Mouse (Mus musculus) ovary, postnatal 36 days (tissue): ENCODE measurements around the gene Prex1.
"Not testable (repeated sequence)": the region's sequence is repeated elsewhere in the genome, so short reads cannot be mapped to it uniquely, and the experiment has no call there.

ENCODE experiments used
- DNase-seq: peaks from one replicate; pipeline ENCODE4 v3.0.0; 2022; ENCODE audit warnings: low spot score, mixed read lengths

Gene Prex1

DNA sequence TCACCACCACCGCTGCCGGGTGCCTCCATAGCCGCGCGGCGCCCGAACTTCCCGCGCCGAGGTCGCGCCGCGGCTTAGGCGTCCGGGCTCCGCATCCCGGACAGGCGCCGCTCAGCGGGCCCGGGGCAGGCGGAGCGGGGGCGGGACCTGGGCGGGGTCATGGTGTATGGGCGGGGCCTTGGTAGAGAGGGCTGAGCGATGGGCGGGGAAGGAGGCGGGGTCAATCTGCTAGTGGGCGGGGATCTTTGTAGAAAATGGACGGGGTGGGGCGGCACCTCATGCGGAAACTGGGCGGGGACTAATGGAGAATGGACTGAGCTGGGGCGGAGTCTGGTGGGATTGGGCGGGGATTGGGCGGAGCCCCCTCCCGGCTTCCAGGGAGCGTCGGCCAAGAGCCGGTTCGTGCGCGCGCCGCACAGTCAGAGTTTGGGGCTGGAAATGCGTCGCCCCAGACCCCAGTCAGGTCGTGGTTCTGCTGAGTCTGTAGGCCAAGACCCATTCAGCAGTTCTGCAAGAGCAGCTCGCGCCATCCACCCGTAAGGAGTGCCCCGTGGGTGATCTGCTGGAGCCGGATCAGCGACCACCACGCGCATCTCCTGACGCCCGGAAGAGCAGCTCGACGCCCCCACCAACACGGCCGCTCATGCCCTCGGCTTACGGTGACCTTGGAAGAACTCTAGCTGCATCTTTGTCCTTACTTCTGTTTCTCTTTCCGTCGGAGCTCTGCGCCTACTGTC, at the start of gene Prex1:
Gene Prex1, minus strand, starts transcription at position 143 of the 737 bp plus-strand sequence.
- peak; percentile 99 for DNase-seq

DNA sequence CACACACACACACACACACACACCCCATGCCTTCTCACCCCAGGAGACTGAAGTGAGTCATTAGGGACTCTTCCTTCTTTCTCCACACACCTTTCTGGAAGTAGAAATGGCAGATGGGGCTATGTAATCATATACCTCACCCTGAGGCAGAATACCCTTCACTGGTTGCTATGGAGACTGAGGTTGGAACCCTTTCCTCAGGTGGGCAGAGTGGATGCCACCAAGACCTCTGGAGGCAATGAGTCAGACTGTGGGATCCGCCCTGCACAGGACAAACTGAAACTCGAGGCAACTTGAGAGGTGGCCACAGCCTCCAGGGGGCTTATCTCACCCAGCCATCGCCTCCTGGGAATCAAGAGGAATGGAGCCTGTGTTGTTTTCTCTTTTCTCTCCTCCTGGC, 44.3 kb upstream of the Prex1 start:
- no peak for DNase-seq

DNA sequence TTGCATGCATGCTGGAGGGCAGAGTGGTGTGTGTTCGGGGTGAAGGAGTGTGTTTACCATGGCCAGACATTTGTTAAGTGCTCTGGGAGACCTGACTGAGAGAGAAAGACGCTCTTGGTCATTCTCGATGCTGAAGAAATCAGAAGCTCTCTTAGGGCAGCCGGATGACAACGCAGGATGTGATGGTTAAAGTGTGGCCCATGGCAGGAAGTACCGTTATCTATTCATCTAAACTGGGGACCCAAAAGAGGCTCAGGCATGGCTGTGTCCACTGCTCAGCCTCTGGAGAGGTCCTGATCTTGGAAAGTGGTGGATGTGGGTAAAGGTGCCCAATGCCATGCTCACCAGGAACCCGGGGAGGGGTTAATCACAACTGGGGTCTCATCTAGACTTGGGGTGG, 41.1 kb upstream of the Prex1 start:
- DNase-seq = no peak

DNA sequence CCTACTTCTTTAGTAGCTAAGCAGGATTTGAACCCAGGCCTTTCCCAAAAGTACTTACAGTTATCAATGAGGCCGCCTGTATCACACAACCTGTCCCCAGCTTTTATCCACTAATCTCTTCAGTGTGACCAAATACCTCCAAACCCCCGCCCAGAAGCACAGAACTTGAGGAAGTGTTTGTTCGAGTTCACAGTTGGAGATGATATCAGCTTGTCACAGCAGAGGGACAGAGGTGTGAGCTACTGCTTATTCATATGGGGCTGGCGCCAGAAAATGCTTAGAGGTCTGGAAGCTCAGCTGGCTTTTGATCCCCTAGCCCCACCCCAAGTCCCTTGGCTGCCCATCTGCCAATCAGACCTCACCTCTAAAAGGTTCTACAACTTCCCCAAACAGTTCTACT, 40.6 kb upstream of the Prex1 start:
- DNase-seq = no peak

DNA sequence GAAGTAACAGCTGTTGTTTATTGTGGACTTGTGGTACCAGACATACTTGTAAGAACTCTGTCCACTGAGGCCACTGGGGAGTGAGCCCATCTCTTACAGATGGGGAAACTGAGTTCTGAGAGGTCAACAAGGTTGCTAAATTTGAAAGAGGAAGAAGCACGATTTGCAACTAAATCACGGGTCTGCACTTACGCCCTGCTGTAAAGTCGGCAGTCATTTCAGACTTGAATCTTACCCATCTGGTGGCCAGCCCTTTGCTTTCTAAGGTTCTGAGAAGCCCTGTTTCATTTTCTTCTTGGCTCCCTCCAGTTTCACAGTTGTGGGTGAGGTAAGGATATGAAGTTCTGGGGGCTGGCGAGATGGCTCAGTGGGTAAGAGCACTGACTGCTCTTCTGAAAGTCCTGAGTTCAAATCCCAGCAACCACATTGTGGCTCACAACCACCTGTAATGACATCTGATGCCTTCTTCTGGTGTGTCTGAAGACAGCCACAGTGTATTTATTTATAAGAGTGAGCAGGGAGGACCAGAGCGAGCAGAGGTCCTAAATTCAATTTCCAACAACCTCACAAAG, 37.1 kb upstream of the Prex1 start:
- no peak for DNase-seq

DNA sequence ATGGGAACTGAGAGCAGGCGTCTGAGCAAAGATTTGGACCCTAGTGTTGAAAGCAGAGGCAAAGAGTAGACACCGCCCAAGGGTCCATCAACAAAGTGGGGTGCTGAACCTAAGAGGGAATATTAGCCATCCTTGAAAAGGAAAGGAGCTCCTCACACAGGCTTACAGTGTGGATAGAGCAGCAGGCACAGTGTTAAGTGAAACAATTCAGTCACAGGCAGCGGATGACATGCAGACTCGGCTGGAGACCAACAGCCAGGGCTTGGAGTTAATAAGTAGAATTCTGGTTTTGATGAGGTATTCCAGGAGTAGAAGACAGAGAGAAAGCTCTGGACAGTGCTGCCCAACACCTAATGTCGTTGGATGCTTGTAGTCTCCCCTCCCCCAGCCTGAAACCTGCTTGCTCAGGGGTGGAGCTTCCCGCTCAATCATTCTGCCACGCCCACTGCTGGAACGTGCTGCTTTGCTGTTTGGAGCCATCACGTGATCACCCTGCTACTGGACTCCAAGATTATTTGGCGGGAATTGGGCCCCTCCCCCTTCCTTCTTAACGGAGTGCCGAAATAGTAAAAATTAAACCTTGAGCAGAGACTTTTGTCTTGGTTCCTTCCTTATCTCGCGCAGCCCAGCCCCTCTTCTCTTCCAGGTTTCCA, 32.8 kb upstream of the Prex1 start:
- DNase-seq = peak; percentile 11

DNA sequence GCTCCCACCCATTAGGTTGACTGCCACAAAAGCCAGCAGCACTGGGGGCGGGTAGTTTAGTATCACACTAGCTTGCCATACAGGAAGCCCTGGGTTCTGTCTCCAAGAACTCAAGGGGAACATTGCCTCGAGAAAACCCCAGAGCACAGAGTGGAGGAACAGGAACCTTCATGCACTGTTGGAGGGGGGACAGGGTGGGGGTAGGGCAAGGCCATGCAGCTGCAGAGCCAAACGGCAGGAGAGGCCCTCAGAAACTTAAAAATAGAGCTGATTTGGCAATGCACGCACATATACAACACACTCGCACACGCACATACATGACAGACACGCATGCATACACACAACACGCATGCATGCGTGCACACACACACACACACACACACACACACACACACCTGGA, 32.2 kb upstream of the Prex1 start:
- no peak for DNase-seq

DNA sequence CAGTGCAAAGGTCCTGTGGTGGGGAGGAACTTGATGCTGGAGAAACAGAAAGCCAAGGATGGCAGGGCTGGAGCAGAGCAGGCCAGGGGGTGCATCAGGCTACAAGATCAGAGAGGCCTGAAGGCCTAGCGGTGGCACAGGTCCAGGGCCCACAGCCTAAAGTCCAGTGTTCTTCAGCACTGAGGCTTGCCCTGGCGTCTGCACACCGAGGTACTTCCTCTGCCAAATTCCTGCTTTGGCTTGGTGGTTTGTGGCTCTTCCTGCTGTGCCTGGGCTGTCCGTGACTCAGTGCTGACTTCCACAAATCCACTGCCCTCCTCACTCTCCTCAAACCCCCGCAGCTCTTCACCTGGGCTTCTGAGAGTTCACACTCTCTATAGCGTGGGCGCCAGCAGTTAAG, 30.8 kb upstream of the Prex1 start:
- DNase-seq = peak; percentile 7

DNA sequence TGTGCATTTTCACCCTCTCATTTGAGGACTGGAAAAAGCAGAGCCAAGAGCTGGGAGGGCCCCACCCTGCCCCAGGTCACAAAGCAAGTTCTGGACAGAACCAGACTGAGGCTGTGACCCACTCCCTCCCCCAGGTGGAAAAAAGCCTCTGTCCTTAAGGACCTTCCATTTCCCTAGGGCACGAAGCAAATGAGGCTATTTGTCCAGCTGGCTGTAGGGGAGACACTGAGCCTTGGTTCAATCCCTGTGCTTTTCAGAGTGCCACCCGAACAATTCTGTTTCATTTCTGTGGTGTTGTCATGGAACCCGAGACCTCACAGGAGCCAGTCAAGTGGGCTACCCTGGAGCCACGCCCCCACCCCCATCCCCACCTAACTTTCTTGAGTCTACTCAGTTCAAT, 29.9 kb upstream of the Prex1 start:
- DNase-seq = no peak

DNA sequence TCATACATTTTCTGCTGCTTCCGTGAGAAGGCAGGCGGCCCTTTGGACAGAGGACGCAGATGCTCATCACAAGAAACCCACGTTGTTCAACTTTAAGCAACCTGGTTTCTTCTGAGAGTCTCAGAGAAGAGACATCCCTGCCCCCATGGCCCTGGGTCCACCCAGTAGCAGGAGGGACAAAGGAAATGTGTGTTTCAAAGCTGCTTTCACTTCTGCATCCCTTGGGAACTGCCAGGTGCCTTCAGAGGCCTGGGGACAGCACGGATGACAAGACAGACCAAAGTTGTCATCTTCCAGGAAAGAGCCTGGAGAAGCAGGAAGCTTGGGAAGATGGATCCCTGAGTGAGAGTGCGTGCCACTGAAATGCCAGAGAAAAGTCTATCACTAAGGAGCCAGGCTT, 27.8 kb upstream of the Prex1 start:
- no peak for DNase-seq

DNA sequence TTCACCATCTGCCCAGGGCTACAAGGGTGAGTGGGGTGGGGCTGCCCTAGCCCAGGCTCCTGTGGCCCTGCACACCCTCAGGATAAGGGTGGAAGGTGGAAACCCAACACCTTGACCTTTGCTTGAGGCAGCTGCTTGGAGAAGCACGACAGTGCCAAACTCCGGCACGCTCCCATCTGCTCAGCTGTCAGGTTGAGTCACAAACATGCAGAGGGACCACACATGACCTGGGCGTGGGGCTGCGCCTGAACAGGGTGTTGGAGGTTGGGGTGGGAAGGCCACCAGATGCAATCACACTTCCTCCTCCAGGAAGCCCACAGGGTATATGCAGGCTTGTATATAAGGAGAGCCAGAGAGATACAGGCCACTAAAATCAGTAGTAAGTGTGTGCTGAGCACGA, 26.8 kb upstream of the Prex1 start:
- DNase-seq = no peak

DNA sequence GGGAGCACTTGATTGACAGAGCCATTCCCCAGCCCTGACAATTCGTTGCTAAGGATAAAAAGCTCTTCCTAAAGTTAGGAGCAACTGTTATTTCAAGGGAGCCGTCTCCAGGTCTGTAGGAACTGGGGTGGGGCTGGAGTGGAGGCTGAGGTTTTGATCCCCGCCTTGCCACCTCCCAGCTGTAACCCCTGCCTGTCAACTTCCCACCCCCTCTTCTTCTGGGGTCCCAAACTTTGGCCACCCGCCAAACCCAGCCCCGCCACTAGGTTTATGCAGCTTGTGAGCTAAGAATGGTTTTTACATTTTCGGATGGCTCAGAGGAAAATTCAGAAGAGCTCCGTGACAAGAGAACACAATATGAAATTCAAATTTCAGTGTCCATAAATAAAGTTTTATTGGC, 23.7 kb upstream of the Prex1 start:
- DNase-seq = no peak

DNA sequence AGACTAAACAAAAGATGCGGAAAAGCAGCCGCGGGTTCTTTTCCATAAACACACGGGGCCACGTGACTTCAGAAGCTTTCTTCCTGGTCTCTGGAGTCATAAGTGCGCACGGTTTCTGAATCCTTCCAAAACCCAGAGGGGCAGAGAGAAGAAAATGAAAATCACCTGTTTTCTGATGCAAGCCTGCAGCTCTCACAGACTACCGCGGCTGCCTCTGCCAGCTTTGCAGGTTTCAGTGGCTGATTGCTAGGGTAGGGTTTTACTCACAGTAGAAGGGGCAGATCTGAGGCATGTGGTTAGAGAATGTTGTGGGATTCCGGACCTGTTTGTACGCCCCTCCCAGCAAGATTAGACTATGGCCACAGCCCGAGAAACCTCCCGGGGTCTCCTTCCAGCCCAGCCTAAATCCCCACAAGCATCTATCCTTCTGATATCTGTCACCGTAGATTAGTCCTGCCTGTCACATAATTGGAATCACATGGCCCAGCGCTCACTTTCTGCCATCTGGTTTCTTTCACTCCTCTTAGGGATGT, 21.9 kb upstream of the Prex1 start:
- no peak for DNase-seq

DNA sequence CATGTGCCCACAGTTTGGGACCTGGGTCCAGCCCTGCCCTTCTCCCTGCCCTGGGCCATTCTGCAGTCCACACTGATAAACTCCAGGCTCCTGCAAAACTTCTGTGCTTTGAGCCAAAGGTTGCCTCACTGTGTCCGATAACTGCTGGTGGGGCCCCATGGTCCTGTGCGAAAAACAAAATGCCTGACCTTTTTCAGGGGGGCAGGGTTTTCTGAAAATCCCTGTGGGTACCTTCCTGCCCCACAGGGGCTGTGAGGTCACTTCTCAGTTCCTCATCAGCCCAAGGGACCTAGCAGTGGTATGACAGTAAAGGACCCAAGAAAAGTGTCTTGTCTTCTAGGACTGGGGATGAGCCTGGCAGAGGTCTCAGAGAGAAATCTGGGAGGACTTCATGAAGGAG, 19.2 kb upstream of the Prex1 start:
- DNase-seq = no peak

DNA sequence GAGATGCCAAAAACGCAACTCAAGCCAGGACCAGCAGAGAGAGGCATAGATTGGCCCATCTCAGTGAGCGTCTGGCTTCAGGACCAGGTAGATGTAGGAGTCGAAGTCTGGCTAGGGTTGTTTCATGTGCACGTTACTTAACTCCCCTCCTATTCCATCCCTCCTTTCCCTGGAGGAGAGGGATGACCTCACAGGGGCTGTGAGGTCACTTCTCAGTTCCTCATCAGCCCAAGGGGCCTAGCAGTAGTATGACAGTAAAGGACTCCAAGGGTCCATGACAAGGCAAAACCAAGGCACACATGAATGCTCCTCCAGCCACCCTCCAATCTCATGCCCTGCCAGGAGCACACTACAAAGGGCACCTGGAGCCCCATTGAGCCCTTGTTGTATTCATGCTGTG, 18.5 kb upstream of the Prex1 start:
- DNase-seq = no peak

DNA sequence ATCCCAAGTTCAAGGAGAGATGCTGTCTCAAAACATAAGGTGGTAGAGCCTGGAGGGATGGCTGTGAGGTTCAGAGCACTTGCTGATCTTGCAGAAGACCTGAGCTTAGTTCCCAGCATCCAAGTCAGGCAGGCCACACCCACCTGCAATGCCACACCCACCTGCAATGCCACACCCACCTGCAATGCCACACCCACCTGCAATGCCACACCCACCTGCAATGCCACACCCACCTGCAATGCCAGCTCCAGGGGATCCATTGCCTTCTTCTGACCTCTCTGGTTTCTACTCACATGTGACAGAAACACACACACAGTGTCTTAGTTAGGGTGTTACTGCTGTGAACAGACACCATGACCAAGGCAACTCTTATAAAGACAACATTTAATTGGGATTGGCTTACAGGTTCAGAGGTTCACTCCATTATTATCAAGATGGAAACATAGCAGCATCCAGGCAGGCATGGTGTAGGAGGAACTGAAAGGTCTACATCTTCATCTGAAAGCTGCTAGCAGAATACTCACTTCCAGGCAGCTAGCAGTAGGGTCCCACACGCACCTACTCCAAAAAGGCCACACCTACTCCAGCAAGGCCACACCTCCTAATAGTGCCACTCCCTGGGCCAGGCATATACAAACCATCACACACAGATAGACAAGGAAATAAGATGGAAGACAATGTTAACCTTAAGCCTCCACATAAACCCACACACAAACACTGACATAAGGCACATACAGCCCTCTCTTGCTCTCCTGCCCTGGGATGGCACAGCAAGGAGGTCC, 17.7 kb upstream of the Prex1 start:
- DNase-seq = not testable (repeated sequence)

DNA sequence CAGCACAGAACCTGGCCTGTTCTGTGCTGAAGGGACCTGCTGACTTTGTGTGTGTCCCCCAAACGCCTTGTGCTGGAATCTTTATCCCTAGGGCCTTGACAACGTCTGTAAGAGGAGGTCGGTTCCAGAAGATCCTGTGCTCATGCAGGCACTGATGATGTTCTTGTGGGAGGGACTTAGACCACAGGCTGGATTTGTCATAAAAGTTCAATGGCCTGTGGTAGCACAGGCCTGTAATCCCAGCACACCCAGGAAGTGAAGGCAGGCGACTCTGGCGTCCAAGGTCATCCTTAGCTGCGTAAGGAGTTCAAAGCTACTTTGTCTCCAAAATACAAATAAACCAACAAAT, 16.9 kb upstream of the Prex1 start:
- no peak for DNase-seq

DNA sequence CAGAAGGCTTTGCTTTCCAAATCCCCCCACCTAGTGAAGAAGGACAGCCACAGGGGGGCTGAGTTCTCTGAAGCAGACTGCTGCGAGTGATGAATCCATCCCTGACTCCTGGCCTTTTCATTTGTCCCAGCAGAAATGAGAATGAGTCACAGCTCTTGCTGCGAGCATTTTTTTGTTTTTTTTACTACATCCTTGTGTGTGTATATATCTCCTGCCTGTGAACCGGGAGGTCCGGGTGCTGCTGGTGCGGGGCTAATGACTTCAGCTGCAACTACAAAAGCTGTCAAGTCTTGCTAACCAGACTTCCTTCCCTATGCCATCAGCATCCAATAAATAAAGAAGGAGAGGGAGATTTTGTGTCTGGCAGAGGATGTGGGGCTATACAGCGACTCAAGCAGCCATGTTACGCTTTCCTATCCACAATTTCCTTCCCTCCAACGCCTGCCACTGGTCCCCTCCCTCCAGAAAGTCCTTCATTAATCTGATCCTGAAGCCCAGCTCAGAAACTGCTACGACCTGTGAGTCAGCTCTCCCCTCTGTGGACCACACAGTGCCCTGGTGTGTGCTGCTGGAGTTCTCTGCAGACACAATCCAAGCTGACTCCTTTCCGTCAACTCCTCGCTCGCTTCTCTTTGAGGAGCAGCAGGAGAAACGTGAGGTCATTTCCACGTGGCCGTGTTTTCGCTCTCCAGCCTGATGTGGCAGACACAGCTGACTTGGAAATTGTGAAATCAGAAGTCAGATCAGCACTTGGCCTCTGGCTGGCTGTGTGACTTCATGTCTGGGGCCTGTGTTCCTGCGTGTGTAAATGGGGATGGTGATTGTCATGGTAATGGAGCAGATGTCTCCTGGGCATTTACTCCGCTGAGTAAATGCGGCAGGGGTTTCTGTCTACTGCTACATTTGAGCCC, 16.3 kb upstream of the Prex1 start:
- peak; percentile 21 for DNase-seq

DNA sequence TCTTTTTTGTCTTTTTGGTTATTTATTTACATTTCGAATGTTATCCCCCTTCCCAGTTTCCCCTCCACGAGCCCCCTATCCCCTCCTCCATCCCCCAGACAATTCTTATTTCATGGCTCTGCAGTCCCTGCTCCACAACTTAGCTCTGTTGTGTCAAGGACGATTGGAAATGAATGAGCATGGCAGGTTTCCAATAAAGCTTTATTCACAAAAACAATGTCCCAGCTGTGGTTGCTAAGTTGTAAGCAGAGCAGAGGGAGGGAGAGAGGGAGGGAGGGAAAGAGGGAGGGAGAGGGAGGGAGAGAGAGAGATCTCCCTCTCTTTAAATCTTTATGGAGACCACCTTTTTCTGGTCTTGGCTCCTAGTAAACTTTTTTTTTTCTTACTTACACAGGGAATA, 15.4 kb upstream of the Prex1 start:
- DNase-seq = no peak

DNA sequence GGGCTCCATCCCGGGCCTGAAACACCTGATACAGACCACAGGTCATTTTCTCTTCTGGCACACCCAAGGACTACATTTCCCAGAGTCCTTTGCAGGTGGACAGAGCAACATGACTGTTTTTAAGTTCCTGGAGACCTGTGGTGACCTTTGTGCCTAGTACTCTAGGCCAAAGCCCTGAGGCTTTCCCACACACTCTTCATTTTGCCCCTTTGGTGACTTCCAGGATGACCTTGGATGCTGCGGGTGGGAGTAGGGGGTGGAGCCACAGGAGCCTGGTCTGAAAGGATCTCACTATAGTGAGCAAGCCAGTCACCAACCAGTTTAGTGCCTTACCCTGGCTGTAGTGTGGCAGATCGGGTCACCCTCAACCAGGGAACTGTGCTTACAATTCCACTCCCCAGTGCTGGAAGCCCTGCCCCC, 14.6 kb upstream of the Prex1 start:
- no peak for DNase-seq

DNA sequence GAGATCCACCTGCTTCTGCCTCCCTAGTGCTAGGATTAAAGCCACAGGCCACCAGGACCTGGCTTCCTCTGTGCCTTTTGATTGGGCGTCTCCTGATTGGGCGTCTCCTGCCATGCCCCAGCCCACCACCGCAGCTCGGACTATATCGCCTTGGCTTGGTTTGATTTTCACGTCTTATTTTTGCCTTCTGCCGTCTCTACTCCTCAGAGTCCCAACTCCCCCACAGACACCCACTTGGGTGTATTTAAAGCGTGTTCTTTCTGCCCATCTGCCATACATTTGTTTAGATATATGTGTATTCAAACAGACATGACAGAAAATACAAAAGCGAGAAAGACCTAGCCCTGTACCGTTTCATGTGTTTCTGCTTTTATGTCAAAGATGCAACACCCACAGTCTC, 14.2 kb upstream of the Prex1 start:
- DNase-seq = no peak

DNA sequence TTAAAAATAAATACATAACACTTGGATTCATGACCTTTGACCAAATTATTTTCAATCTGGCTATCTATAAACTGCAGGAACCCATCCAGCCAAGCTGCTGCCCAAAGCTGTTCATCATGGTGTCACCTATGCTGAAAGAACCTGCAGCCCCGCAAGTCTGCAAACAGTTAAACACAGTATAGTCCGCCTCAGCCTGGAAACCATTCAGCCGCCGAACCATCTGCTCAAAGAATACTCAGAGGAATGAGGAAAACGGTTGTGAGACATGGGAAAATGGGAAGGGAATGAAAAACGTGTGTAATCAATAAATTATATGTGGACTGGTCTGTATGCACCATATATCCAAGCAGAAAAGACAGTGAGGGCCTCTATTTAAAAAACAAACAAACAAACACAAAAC, 13.3 kb upstream of the Prex1 start:
- no peak for DNase-seq
